Mouse (Mus musculus) 416B (cell line): ENCODE results near the gene Ovol1.

Source experiments
- DNase-seq: peaks from one replicate; pipeline ENCODE4 v3.0.0; 2011; ENCODE audit warnings: low read depth

The Ovol1 gene

DNA sequence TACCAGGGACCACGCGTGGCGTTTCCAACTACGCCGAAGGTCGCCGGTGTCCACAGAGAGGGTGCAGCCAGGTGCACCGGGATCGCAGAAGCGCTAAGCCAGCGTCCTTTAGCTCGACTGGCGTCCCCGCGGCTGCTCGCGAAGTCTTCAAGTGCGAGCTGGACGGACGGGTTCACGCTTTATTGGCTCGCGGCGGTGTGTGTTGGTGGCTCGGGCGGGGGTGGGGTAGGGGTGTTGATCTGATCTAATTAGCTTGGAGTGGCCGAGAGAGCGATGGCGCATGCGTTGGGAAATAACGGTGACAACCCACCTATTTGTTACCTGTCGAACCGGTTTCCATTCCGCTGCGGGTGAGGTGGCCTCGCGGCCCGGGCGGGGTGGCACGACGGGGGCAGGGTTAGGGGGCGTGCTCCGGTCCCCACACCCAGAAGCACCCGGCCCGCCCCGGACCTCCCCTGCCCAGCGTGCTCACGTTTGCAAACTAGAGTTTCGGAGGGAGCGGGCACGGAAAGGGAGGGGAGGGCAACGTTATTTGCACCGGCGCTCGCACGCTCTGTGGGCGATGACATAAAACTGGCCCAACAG, at the start of gene Ovol1:
Ovol1 (minus strand) TSS at position 190 of the 585 bp plus-strand sequence.
- DNase-seq = no peak

DNA sequence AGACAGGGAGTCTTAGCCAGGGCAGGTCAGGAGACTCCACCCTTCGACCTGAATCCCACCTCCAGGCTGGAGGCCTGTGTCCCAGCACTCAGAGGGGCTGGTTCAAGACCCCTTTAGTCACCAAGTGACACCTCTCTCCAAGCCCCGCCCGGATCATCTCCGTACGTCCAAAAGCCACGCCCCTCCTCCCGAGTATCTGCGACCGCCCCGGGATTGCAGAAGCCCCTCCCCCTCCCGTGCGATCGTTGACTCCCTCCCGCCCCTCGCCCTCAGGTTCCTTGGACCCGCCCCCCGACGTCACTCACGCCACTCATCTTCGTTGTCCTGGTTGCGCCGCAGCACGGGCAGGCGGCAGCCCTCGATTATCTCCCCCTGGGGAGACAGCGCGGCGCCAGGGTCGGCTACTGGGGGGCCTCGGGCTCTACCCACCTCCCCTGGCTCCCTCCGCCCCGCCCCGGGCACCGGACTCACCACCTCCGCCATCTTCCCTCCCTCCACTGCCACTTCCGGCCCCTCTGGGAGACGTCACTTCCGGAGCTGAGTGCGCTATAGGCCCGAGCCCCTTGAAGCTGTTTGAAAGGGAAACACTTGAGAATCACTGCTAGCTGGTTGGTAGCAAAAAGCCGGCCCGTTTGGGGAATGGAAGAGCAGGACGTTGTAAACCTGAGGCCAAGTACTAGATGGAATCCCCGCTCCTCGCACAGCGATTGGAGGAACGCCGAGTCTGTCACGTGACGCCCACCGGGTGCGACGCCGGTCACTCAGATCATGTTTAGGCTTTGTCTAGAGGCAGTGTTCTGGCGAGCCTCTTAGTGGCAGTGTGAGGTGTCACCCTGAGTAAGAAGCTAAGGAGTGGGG, 49.3 kb upstream of the Ovol1 start, which contains the start of gene Kat5:
Kat5 (minus strand) TSS at position 691 of the 858 bp plus-strand sequence.
- DNase-seq = peak; percentile 96

DNA sequence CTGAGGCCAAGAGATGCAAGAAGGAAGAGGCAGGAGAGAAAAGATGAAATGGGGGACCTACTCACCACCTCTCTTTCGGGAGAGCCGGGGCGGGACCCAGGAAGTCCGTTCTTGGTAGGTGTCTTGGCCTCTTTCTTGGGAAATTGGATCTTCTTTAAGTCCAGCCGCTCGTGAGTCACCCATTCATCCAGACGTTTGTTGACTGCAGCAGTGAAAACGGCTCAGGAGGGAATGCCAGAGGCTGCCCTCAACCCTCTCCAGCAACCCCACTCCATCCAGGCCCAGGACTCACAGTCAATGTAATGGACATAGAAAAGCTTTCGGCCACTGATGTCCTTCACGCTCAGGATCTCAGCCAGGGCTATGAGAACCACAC, 48.7 kb upstream of the Ovol1 start:
- DNase-seq = no peak

DNA sequence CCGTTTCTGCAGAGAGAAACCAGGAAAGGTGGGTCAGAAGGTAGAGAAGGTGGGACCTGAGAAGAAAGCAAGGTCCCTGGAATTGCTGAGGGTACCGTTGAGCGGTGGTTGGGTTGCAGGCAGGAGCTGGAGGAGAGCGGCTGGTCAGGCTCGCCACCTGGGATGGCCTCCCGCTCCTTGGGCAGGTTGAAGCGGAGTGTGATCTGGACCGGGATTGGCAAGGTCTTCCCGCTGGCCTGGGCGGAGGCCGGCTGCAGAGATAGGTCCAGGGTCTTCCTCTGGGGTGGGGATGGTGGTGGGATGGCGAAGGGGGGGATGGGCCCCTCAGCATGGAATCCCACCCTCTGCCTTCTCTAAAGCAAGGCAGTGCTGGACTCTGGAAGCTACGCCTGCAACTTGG, 48.3 kb upstream of the Ovol1 start:
- DNase-seq = no peak

DNA sequence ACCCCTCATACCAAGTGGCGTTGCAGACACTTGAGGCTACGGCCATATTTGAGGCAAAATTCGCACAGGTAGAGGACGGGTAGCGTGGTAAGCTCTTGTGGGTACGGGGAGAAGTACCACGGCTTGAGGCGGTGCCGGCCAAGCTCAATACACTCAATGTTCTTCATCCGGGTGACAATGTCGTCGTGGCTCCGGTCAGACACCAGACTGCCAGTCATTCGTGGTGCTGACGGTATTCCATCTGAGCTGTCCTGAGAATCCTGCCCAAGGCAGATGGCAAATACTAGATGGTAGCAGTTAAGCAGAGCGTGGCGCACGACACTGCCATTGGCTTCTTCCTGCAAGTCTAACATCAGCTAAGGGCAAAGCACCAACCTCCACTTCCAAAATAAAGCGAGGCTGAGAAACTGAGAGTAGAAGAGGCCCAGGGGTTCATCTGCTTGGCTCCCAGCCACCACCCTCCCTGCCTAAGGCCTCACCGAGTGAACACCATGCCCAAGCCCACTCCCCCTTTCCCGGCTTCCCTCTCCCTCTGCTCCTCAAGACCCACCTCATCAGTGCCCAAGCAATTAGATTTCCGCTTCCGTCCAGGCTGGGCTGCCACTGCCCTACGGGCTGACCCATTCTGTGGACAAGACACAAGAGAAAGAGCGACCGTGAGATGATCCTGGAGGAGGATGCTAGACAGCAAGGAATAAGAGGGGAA, 47.4 kb upstream of the Ovol1 start:
- DNase-seq = no peak

DNA sequence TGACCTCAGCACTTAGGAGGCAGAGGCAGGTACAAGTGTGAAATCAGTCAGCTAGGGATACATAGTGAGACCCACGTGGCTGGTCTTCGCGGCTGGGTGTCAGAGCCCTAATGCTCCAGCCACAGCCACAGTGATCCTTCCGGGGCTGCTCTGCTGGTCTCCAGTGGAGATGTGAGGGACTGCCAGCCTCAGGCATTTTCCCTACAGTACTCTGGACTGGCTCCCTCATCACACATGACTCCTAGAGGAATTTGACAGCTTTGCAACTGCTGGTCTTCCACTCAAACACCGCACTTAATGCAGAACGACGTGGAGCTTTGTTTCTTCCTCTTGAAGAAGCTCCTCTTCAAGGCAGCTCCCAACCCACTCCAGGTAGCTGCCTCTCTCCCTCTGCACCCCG, 45.8 kb upstream of the Ovol1 start:
- no peak for DNase-seq

DNA sequence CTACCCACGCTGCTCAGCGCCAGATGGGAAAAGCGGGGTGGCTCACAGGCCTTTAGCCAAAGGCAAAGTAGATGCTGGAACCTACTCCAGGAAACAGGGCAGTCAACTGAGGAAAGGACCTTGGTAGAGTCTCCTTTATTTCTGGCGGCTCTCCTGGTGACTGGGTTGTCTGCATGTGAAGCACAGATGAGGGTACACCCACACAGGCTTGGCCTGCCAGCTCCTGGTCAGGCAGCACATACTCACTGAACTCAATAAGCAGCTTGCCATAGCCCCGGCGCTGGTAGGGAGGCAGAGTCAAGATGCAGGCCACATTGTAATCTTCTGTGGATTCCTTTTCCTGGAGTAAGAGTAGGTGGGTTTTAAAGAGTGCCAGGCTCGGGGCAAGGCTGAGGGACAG, 44.7 kb upstream of the Ovol1 start:
- no peak for DNase-seq

DNA sequence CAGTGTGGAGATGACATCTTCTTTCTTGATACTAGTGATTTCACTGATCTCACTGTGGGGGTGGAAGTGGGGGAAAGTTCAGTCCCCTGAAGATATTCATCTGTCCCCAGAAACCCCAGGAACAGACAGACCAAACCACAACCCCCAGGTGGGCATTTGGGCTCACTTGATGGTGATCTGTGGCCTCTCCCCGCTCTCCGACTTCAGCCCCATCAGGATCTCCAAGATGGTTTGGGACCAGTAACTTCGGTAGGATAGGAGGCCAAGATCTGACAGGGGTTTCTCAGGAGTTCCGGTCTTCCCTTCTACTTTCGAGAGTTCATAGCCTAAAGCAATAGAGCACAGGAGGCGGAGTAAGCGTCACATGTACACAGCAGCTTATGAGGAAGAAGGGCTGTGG, 43.2 kb upstream of the Ovol1 start:
- no peak for DNase-seq

DNA sequence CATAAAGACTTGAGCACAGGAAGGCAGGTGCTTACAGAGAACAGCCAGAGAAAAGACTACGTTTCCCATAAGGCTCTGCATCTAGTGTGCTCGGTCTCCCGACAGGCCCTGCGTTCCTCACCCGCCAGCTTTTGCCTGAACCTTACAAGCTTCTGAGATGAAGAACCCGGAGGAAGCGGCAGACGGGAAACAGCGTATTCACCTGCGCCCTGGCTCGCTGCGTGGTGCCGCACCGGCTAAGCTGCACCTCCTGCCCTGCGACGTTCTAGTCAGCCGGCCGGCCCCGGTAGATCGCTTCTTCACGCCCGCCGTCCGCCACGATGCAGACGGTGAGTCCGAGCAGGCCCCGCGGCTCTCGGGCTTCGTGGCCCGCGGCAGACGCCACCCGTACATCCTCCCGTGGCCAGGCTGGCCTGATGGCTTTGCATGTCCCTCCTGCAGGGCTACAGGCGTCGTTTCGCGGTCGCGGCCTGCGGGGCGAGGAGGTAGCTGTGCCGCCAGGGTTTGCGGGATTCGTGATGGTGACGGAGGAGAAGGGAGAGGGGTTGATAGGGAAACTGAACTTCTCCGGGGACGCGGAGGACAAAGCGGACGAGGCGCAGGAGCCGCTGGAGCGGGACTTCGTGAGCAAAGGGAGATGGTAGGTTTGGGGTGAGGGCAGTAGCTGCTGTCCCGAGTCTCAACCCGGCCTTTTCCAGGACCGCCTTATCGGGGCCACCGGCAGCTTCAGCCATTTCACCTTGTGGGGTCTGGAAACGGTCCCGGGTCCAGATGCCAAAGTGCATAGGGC, 41.5 kb upstream of the Ovol1 start, which contains the start of gene Rnaseh2c:
Rnaseh2c (plus strand) TSS at position 122 of the 790 bp plus-strand sequence.
- peak; percentile 85 for DNase-seq

DNA sequence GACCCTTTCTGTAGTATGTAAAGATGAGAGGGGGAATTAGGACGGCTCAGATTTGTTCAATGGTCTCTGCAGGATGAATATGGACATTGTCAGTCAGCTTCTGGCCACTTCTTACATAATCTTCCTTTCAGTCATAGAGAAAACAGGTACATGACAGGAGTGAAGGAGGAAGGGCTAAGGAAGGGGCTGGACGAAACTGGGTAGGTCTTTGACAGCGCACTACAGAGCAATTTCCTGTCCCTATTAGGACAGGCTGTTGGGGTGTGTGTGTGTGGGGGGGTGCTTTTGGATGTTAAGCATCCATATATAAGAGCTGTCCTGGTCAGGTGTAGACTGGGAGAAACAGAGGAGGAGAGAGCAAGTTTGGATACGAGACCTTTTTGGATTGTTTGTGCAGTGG, 38.8 kb upstream of the Ovol1 start:
- no peak for DNase-seq

DNA sequence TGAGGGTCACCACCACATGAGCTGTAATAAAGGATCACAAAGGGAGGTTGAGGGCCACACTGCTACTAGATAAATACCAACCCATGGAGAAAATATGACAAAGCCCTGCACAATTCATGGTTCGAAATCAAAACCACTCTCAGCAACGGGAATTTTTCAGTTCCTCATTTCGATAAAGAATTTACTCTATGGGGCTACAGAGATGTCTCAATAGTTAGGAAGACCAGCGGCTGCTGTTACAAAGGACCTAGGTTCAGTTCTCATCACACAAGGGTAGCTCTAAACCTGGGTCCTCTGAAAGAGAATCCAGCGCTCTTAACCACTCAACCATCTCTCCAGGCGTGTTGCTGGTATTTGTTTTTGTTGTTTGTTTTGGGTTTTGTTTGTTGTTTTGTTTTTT, 31.4 kb upstream of the Ovol1 start:
- DNase-seq = no peak

DNA sequence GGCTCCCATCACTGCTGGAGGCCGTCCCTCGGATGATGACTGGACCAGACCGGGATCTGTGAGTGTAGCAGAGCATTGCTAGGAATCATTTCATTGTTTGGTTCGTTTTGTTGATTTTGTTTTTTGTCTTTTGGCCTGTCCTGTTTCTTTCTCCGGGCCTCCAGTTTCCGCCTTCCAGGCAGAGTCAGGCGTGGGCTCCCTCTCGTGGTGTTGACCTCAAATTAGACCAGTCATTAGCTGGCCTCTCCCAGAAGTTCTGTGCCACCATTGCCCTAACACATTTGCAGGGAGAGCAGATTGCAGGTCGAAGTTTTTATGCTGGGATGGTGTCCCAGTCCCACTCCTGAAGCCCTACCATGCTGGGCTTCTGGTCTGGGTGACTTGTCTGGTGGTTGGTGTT, 28.7 kb upstream of the Ovol1 start:
- peak; percentile 63 for DNase-seq

DNA sequence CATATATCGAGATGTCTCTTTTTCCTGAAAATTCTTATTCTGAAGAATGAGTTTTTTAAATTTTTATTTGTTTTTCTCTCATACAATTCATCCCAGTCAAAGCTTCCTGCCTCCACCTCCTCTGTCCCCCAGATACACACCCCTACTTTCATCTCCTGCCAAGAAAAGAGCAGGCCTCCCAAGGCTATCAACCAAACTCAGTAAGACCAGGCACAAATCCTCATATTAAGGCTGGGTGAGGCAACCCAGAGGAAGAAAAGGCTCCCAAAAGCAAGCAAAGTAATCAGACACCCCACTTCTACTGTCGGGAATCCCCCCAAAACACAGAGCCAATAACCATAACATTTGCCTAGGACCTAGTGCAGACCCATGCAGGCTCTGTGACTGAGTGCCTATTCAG, 21.5 kb upstream of the Ovol1 start:
- DNase-seq = no peak

DNA sequence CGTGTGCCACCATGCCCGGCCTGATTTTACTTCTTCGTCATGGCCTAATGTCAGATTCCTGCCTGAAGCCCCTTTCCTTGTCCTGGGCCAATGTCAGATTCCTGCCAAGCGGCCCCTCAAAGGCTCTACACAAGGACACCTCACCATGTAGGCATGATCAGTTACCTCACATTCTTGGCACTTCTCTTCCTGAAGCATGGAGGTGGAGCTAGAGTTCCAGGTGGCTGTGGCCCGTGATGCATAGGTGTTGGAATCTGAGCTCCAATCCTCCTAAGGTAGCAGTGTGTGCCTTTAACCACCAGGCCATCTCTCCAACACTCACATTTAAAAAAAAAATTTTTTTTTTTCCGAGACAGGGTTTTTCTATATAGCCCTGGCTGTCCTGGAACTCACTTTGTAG, 20.3 kb upstream of the Ovol1 start:
- no peak for DNase-seq

DNA sequence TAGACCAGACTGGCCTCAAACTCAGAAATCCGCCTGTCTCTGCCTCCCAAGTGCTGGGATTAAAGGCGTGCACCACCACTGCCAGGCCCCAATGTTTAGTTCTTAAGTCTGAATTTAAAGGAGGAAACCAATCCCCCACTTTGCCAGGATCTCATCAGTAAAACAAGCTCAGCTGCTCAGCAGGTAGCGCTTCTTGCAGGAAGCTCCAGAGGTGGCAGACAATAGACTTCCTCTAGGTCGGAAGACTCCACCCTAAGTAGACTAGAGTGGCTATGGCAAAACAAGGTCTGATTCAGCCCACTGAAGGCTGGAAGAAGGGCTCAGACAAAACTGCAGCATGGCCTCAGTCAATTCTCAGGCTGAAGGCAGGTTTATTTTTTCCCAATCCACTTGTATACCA, 19.5 kb upstream of the Ovol1 start:
- DNase-seq = no peak

DNA sequence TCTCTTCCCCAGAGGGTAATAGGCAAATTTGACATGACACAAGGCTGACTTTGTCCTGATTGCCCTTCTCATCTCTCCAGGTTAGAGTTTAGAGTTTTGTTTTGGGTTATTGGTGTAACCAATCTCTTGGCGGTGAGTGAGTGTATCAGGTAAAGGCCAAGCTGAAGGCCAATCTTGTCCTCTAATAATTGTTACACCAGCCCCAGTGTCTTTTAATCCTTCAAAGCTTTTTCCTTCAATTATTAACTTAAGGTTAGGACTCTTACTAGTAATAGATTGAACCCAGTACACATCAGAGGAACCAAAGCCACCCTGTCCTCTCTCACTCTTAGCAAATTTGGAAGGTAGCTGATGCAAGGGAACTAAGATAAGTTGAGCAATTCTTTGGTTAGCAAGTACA, 14.9 kb upstream of the Ovol1 start:
- peak; percentile 42 for DNase-seq

DNA sequence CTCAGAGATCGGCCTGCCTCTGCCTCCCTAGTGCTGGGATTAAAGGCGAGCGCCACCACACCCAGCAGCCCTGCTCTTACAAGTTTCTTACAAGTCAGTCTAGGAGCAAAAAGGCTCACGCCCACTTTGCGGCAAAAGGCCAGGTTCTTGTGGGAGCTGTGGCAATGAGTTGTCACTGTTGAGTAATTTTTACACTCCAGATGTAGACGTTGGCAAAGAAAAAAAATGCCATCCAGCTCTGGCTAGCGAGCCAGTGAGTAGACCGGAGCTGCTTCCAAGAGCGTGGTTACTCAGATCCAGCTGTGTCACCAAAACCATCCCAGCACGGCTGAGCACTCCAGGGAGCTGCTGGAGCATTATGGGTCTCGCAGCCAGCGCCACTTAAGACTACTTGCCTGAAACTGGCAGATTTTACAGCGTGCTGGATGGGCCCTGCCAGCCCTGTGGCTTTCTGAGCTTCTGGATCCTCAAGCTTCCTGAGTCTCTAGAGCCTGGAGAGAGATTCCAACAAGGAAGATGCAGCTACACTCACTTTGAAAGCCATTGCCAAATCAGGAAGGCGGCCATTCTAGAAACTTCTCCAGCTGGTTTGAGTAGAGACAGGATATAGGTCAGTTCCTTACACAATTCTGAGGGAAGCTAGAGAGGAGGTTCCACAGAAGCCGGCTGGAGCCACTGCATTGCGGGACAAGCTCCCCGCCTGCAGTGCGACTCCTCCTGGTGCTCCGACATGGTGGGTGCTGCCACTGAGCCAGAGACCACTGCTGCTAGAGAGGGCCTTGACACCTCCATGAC, 12.1 kb upstream of the Ovol1 start:
- peak; percentile 98 for DNase-seq

DNA sequence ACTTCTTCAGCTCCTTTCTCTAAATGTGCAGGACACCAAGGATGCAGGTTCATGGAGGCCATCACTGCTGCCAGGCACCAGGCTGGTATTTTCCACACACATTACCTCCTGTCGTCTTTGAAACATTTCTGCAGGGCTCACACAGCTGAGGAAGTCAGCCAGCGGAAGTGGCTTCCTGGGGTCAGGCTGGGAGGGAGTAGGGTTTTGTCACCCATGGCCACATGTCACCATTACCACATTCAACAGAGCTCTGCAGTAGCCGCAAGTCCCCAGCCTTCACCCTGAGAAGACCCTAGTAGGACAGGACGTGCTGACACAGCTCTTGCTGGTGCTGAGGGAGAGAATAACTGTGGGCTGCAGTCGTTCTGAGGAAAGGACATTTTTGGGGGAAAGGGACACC, 11.4 kb upstream of the Ovol1 start:
- peak; percentile 96 for DNase-seq

DNA sequence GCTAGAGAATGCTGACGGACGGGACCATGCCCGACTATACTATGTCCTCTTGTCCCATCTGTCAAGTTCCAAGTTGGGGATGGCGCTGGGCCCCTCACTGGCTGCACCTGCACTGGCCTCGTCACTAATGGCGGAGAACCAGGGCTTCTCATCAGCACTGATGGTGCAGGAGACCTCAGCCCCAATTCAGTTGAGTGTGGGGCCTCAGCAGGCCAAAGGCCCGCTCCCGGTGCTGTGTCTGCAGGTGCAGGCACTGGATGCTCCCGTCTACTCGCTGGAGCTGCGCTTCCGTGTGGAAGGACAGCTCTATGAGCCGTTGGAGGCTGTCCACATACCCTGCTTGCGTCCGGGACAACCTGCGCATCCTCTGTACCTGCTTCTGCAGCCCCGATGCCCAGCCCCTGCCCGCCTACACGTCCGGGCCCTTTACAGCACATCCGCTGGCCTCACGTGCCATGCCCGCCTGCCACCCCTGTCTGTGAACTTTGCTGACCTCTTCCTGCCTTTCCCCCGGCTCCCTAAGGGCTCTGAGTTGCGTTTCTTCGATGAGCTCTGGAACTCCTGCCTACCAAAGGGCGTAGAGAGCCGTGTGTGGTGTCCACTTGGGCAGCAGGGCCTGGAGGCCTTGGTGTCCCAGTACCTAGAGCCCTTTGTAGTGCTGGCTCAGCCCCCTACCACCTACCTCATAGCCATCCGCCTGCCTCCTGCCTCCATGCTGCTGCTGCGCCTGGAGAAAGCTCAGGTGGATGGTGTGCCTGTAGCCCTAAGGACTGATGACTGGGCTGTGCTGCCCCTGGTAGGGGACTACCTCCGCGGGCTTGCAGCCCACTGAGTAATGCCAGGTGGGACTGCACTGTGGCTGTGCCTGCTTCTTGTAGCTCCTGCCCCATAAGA, 10.2 kb upstream of the Ovol1 start:
- no peak for DNase-seq

DNA sequence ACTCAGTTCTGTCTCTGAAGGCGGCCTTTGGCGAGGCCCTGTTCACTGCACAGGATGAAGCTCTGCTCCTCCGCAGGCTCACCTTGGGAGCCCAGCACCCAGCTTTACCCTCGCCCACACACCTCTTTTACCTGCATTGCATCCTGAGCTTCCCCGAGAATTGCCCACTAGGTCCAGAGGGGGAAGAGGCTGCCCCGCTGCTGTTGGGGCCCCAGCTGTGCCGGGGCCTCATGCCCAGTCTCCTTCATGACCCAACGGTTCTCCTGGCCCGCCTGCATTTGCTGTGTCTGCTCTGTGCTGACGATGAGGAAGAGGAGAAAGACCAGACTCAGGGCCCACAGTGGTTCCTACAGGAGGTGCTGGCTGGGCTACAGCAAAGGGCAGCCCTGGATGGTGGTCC, 9.1 kb upstream of the Ovol1 start:
- no peak for DNase-seq
